Mouse (Mus musculus): ENCODE results near the gene Prkch. TPM values are rescaled to one million over a fixed set of nuclear protein-coding genes. Genes with fewer than 3 reads are reported as not detected.

Prkch gene
- total RNA-seq, 2 experiments from 2014 or later = 5.0 to 6.5 TPM

DNA sequence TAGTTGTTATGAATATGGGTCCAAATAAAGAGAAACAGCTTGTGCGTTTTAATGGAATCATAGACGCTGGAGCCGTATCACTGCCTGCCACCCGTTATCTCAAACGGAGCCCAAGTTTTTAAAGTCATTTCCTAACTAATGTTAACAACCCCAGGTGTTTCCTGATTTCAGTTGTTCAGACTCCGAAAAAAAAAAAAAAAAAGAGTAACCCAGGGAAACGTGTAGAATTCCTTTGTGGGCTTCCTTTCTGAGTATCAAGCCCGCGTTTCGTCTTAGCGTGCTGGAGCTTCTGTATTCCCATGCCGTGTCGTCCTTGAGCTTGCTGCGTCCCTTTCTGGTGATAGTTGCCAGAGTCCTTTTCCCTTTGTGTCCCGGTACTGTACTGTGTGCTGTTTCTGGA, 10.0 kb upstream of the Prkch start:
- DNase-seq = no peak
- intact Hi-C loops (cut with DNase I) = no loop called here

GRCm38 (mm10) chr12:73578141-73578540, 6.5 kb upstream of the Prkch start:
- DNase-seq = no peak

GRCm38 (mm10) chr12:73580811-73581210, 3.8 kb upstream of the Prkch start:
- intact Hi-C loops (cut with DNase I) = loop anchor here (5.0 kb wide), 1 partner anchor 106 kb away; no protein-coding TSS in a partner anchor

More at GRCm38 (mm10) chr12:73578141-73578540, 6.5 kb upstream of the Prkch start:
- intact Hi-C loops (cut with DNase I) = no loop called here

GRCm38 (mm10) chr12:73583318-73583717, 1.3 kb upstream of the Prkch start:
- DNase-seq = no peak
- intact Hi-C loops (cut with DNase I) = loop anchor here (5.0 kb wide), 1 partner anchor 104 kb away; no protein-coding TSS in a partner anchor

More at GRCm38 (mm10) chr12:73580811-73581210, 3.8 kb upstream of the Prkch start:
- no peak for DNase-seq

DNA sequence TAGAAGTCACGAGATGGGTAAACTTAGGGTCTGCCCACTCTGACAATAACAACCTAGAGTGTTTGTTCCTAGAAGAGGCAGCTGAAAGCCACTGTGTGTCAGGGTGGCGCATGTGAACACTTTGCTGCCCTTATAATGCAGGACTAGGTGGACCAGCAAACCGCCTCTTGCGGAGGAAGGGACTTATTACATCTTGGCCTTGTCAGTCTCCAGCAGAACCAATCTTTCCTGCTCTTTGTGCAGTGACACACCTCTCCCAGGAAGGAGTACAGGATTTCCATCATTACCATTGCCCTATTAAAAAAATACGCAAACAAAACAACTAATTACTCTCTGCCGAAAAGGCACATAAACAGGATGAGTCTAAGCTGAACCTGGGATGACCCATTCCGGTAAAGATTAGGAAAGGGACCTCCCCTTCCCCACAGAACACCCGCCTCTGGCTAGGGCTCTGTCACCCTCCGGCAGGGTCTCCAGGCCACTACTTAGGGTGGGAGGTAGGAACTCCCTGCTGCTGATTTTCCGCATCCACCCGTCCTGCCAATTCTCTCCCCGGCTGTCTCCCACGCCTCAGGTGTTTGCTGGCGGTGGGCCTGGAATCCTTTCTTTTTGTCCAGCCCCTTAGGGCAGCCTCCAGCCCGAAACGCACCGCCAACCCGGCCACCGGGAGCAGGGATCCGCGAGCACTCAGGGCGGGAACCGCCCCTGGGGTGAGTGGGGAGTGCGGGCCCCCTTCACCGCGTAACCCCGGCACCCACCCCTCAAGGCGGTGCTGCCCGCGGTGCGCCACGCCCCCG, 585 bp upstream of the Prkch start:
- intact Hi-C loops (cut with DNase I) = loop anchor here (5.0 kb wide), 1 partner anchor 103 kb away; no protein-coding TSS in a partner anchor
- peak in 1 of 2 experiments; percentile 26 for DNase-seq

DNA sequence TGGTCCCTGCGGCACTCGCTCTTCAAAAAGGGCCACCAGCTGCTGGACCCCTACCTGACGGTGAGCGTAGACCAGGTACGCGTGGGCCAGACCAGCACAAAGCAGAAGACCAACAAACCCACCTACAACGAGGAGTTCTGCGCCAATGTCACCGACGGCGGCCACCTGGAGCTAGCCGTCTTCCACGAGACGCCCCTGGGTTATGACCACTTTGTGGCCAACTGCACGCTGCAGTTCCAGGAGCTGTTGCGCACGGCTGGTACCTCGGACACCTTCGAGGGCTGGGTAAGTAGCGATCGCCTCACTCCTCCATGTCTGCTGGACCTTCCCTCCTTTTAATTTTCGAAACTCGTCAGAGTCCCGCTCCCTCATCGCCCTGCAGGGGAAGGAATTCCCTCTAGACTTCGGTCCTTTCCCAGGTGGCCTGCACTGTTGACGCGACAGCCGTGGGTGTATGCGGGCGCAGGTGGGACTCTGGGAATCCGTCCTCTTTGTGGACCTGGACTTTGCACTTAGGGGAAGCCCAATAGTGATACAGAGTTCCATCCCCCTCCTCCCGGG, 725 bp downstream of the Prkch start:
- intact Hi-C loops (cut with DNase I) = loop anchor here (5.0 kb wide), 1 partner anchor 87 kb away; no protein-coding TSS in a partner anchor
- no peak for DNase-seq

DNA sequence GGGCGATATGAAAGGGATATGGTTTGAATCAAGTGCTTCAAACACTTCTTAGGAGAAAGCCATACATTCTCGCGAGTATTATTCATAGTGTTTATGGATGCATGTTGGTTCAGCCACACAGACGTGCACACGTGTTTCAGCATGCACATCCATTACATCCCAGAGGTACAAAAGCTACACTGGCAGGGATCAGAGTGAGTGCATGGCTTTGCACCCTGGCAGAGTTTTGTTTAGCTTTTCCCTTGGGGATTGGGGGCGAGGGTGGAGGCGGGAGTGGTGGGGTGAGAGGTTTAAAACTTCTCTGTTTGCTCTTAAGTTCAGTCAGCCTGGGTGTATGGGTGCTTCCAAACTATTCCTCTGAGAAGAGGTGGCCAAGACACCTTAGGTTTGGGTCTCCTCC, 1.3 kb downstream of the Prkch start:
- intact Hi-C loops (cut with DNase I) = loop anchor here (5.0 kb wide), 1 partner anchor 86 kb away; no protein-coding TSS in a partner anchor
- no peak for DNase-seq

DNA sequence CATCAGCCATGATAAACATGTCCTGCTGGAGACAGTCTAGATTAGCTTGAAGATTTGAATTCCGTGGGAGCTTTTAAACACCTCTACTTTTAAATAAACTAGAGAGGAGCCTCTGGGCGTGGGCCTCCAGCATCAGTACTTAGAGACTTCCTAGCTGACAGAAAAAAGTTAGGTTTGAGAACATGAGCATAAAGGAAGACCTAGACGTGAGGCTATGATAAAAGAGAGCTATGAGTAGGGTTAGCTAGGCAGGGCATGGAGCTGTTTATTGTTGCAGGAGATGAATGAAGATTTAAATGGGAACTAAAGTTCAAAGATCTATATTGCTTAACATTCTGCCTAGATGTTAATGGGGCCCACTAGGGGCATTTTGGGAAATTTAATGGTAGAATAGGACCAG, 2.7 kb downstream of the Prkch start:
- intact Hi-C loops (cut with DNase I) = loop anchor here (5.0 kb wide), 1 partner anchor 85 kb away; no protein-coding TSS in a partner anchor
- DNase-seq = no peak

DNA sequence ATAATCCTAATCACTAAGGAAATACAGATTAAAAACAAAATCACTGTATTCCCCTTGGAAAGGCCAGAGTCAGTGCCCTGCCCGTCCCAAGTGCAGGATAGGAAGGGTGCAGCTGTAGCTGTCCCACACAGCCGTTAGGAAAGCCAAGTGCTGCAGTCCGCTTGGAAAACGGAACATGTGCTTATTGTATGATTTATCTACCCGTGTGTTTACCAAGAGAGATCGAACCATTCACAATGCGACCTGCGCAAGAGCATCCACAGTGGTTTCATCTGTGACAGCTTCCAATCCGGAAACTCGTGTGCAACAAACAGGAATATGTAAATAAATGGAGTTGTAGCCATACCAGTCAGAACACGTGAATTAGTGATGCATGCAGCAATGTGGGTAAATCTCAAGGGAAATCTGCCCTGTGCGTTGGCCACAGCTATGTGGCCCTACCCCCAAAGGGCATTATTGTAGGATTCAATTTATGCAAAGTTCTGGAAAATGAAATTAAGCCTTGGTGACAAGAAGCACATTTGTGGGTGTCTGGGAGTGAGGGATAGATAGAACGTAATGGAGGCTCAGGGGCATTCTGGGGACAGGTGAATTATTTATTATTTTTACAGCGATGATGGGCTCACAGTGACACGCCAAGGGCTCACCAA, 6.2 kb downstream of the Prkch start:
- intact Hi-C loops (cut with DNase I) = no loop called here

DNA sequence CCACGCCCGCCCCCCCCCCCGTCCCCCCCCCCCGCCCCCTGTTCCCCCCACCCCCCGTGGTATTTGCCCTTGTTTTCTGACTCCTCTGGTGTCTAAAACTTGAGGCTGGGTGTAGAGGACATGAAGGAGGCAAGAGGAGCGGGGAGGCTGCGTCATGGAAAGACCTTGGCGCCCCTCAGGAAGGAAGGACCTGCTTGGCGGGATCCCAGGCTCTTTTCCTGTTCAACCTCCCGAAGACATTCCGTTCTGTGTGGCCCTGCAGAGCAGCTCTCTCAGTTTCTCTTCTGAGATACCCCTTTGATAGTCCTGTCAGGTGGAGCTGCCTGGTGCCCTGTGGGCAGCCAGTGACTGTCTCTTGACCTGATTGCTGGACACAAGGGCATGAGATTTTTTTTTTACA, 7.0 kb downstream of the Prkch start:
- intact Hi-C loops (cut with DNase I) = no loop called here
- peak in 1 of 2 experiments; percentile 42 for DNase-seq

More for the DNA sequence above, 6.2 kb downstream of the Prkch start:
- no peak for DNase-seq

DNA sequence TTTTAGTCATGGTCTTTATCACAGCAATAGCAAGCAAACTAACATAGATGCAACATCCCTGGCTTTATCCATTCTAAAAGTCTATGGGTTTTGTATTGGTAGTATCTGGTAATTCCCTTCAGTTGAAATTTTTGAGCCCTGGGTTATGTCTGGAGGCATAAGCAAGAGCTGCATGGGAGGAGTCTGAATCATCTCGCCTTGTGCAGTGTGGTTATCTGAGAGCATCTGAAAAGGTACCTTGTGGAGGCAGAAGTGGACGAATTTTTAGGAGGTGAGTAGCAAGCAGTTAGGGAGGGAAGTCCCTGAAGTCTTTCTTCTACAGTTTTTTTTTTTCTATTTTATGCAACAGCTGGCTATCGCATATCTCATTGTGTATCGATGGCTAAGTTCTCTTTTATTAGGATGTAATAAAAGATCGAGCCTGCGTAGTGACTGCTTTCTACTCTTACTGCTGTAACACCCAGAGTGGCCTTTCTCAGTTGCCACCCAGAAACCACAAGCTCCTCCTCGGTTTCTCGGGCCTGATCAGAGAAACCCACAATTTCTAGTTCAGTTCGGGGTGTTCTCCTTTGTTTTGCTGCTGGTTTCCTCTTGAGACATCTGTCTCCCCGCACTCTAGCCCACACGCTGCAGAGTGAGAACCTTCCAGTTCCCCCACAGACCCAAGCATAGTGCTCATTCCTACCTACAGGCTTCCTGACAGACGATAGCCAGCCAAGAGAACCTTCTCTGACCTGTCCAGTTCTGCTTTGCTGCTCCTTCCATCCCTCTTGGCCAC, 8.6 kb downstream of the Prkch start:
- DNase-seq = no peak
- intact Hi-C loops (cut with DNase I) = no loop called here

DNA sequence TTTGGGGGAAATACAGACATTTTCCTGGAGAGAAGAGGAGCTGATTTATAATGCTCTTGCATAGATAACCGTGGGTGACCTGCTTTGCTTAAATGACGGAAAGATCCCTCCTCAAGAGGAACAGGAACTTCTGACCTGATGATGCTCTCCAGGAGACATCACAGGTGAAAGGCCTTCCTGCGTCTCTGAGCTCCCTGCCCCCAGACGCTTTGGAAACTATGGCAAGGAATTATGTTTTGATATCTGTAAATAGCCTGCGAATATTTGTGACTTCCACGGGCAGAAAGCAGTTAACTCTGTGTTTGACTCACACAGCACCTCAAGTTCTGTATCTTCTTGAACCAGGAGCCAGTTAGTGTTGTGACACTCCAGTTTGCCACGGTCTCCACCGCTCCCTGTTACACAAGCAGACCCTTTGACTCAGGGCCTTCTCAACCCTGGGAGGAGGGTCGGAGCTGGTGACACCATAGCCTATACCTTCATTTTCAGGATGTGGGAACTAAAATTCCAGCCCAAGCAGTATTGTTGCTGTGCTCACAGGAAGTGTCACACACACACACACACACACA, 9.7 kb downstream of the Prkch start:
- intact Hi-C loops (cut with DNase I) = no loop called here
- DNase-seq = no peak

GRCm38 (mm10) chr12:73595226-73595625, 10.6 kb downstream of the Prkch start:
- DNase-seq = no peak
- intact Hi-C loops (cut with DNase I) = no loop called here

DNA sequence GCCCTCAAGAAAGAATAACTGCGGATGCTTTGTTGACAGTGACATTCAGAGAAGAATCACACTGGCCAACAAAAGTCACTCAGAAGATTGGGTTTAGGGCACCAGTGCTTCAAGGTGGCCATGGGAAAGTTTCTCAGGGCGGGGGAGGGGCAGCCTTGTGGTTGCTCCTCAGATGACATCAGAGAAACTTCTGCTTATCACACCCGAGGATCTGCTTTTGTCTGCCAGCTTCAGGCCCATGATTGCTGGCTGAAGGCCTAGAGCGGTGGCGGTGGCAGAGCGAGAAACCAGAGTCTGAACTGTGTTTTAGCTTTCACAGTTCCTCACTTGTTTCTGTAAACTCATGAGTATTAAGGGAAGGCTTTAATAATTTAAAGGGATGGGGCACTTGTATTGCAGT, 13.6 kb downstream of the Prkch start:
- DNase-seq = no peak
- intact Hi-C loops (cut with DNase I) = no loop called here

DNA sequence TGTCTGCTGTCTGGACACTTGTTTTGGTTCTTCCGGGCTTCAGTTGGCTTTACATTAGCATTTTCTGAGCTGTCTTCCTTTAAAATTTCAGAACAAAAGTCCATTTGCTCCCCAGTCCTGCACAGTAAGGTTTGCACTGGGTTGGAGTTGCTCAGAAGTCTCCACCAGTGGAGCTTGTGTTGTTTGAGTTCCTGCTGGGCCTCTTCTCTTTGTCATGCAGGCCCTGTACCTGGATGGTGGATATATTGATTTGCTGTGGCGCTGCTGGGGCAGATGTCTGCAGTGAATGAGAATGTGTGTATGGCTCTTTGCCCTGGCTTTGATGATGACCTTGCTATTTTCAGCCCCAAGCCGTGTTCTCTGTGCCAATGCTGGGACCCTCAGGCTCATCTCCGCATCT, 15.9 kb downstream of the Prkch start:
- no peak for DNase-seq
- intact Hi-C loops (cut with DNase I) = no loop called here

GRCm38 (mm10) chr12:73602974-73603373, 18.4 kb downstream of the Prkch start:
- intact Hi-C loops (cut with DNase I) = no loop called here
- no peak for DNase-seq

DNA sequence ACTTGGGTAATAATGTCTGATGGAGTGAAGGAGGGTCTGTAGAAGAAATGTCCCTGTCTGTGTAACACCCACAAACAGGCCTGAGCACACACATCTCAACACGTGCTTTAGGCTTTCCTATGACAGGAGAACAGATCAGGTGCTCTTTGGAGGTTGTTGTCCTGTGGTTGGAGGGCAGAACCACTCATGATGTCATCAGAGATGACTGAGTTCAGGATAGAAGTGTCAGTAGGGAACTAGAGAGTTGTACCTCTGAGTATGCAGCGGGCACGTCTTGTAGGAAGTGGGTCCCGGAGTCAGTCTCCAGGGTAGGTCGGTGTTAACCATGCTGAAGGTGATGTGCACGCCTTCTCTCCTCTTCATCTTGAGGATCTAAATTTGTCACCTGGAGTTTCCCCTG, 19.1 kb downstream of the Prkch start:
- intact Hi-C loops (cut with DNase I) = no loop called here

DNA sequence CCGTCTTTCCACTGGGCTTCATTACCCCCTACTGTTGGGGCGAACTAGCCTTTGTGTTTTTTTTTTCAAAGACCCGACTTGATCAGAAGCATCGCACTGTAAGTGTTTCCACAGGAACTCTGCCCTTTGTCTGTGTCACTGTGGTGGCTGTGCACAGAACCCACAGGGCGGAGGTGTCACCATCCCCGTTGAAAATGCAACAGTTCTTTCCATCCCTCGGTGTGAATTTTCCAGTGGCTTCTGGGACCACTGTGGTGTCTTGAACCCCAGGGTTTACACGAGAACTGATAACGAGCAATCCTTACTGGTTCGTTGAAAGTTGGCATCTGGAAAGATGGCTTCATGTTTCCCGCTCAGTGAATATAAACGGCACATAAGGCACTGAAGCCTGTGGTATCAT, 20.2 kb downstream of the Prkch start:
- no peak for DNase-seq
- intact Hi-C loops (cut with DNase I) = no loop called here

More for the DNA sequence above, 19.1 kb downstream of the Prkch start:
- no peak for DNase-seq

DNA sequence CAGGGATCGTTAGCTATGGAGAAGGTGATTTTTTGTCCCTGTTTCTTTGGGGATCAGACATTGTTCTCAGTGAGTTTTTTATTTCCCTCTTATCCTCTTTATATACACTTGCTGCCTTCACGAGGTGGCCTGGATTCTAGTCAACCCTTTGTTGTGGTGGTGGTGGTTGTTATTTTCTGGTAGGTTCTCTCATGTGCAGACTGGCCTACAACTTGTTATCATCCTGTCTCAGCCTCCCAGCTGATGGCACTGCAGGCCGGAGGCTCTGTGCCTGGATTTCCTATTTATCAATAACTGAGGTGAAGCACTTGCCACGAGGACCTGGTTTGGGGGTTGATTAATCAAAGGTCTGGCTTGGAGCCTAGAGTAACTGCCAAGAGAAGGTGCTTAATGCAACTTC, 20.6 kb downstream of the Prkch start:
- intact Hi-C loops (cut with DNase I) = no loop called here
- DNase-seq = no peak

Measured in gastrocnemius, postnatal 36 days (tissue).